Mouse (Mus musculus): ENCODE data around the gene Gngt2. TPM values are rescaled to one million over a fixed set of nuclear protein-coding genes. Genes with fewer than 3 reads are reported as not detected.
A peak's percentile ranks its signal among the peaks of the same experiment; 100 is the strongest.

The Gngt2 gene
- total RNA-seq, 2 experiments from 2014 or later, result 20.5 to 28.1 TPM

DNA sequence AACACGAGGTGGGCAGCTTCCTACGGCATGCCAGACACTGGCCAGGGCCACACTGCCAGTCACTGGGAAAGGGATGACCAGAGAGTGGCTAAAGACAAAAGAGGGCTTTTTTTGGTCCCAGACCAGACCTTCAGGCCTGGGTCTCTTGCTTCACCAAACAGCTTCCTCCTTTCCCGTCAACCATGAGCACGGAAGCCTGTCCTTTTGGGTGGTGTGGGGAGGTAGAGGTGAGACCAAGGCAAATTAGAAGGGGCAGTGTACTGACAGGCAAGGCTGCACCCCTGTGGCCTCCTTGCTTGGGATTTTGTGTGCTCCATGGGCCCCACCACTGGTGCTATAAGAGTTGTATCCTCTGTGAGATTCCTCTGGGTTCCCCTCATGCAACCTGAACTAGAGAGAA is 1.6 kb downstream of the Gngt2 start:
- ATAC-seq (replicated peaks; ENCODE audit: low FRiP score, poor library complexity, severe bottlenecking), result no peak

DNA sequence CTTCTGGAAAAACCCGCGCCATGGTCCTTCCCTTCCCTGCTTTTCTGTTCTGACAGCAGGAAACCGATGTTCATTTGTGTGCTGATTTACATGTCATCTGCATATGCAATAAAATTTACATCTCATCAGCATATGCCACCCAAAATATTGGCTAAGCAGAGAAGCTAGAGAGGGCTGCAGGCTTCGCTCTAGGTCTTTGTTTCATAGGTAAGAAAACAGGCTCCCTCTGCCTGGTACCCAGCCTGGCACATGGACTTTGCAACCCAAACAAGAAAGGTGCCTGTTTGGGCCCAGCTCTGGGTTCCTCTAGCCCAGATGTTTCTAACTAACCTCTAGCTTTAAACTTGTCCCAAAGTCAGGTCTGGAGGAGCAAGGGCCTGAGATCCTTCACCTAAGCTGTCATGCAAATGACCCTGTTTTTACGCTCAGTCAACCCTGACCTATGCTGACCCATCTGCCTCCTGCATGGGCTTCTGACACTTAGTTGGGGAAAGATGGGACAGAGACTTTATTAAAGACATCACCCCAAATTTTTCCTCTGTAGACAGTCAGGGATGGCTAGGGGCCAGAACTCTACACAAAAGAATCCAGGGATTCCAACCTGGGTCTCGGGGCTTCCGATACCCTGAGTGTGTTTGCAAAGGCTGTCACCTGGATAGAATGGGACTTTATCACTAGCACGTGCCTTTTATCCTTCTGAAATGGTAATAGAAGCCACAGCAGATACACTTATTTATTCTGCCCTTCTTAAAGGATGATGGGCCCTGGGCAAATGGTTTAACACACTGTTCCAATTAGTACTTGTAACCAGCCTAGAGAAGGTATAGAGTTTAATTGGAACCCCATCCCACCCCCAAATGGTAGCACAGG is 2.2 kb downstream of the Gngt2 start:
- no peak for ATAC-seq (replicated peaks; ENCODE audit: low FRiP score, poor library complexity, severe bottlenecking)

DNA sequence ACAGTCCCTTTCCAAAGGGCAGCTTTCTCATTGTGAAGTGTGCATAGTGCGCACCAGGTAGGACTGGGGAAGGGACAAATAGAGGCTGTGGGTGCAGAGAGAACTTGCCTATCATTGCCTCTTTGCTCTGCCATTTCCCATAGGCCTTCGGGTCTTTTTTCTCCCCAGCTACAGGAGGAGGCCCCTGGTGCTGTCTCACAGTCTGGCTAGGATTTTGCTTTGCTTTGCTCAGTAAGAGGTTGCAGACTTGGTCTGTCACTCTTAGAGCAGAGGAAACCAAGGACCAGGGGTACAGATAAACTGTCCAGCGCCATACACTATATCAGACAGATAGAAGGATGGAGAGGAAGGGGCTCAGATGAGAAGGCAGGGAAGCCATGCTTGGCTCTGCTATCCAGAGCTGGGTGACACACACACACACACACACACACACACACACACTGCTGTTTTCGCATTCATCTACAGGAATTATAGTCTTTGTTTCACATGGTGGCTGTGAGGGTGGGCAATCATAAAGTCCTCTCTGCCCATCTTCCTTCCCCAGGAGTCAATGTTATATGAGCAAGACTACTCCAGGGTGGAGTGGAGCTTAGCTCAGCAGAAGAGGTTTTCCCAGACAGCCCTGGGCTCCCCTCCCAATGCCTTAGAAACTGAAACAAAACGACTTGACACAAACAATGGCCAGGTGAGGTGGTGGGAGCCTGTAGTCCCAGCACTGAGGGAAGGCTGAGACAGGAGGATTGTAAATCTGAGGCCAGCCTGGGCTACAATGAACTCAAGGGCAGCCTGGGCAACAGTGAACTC is 3.9 kb downstream of the Gngt2 start:
- ATAC-seq (replicated peaks; ENCODE audit: low FRiP score, poor library complexity, severe bottlenecking), result no peak

DNA sequence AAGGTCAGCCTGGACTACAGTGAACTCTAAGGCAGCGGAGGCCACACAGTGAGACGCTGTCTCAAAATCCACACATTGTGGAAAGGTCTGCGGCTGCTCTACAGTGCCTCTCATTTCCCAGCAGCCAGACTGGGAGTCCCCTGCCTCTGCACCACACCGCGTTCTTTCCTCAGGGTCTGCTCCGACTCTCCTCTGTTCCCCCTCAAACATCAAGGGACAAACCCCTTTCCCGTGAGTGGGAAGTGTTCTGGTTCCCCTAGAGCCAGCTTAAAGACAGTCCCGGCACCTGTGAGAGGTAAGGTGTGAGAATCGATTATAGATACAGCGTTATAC is 4.4 kb downstream of the Gngt2 start:
- ATAC-seq (replicated peaks; ENCODE audit: low FRiP score, poor library complexity, severe bottlenecking), result 0 out of 2 replicates have a peak, but pooled peaks have one; percentile 4

DNA sequence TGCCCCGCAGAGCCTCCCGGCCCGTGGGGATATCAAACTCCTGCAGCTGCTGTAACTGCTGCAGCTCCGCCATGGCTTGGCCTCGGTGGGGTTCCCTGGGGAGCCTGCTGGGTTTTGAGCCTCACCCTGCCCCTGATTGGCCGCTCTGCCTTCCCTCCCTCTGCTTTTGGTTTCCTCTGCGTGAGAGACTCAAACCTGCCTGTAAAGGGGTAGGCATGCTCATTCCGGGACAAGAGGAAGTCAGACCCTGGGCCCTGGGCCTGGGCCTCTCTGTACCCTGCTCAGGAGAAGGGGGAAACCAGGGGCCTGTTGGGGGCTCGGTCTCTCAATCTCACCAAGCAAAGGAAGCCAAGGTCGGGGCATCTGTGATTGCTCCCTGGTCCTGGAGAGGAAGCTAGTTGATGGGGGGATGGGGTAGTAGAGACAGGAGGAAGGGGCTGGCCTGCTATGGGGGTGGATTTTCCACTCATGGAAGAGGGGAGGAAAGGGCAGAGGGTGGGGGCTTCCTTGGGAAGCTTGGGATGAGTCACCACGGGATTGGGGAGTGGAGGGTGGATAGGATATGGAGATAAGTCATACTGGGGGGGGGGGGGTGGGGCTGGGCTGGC is 5.2 kb downstream of the Gngt2 start, which contains the start of gene Abi3:
Gene Abi3 (minus strand): TSS at position 403 of the 608 bp plus-strand sequence.
- ATAC-seq (replicated peaks; ENCODE audit: low FRiP score, poor library complexity, severe bottlenecking), result peak; percentile 66

DNA sequence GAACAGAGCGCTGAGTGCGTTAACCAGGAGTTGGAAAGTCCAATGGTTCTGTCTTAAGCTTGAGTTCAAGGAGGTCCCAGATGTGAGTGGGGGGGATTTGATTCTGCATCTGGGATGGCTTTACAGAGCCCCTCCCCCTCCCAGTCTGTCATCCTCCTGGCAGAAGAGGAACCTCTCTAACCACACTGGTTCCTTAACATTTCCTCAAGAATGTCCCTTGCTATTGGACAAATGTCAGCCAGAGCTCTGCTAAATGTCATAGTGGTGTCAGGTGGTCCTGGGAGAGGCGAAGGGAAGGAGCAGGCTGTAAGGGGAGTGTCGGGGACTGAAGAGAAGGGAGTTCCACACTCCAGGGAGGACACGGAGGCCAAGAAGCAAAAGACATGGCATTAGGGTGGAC is 5.9 kb downstream of the Gngt2 start:
- no peak for ATAC-seq (replicated peaks; ENCODE audit: low FRiP score, poor library complexity, severe bottlenecking)

DNA sequence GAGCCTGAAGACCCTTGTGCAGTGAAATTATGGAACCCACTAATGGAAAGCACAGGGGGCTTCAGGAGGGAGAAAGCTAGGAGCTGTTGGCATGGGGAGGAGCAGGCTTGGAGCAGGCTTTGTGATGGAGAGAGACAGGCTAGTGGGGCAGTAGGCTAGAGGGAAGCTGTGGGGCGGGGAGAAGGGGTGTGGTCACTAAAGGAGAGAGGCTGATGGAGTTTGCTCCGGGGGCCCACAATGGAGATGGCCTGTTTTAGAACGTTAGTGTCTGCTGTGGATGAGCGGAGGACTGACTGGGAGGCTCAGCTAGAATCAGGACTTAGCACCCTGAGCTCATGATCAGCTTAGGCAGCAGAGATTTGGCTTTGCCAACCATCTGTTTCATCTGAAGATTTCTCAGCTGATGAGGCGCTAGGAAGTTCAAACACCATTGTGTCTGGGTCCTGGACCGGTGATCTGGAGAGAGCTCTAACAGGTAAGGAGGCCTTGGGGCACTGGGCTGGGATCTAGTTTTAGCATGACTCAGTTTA is 6.5 kb downstream of the Gngt2 start:
- ATAC-seq (replicated peaks; ENCODE audit: low FRiP score, poor library complexity, severe bottlenecking), result no peak

DNA sequence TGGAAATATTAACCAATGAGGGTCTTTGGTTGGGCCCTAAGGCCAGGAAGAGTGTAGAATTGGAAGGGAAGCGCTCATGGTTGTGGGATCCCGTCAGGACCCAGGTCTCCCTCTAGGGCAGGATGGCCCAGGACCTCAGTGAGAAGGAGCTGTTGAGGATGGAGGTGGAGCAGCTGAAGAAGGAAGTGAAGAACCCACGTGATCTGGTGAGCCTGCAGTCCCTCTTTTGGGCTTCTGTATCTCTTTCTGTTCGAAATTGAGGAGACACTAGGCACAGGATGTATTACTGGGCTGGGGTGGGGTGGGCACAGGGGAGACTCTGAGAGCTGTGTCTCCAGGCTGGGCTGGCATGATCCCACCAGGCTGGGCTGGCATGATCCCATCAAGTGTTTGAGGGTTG is 7.9 kb downstream of the Gngt2 start:
- no peak for ATAC-seq (replicated peaks; ENCODE audit: low FRiP score, poor library complexity, severe bottlenecking)

DNA sequence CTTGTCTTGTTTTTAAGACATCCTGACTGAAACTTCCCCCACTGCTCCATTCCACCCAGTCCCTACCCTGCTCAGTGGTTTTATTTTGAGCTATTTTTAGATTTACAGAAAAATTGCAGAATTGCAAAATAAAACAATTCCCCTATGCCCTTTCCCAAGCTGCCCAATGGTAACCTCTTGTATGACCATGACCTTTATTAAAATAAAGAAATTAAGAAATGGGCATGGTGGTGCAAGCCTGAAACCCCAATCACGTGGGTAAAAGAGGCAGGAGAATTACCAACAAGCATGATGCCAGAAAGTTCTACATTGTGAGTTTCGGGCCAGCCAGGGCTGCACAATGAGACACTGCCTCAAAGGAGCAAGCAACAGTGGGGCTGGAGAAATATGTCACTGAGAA is 13.9 kb downstream of the Gngt2 start:
- no peak for ATAC-seq (replicated peaks; ENCODE audit: low FRiP score, poor library complexity, severe bottlenecking)

DNA sequence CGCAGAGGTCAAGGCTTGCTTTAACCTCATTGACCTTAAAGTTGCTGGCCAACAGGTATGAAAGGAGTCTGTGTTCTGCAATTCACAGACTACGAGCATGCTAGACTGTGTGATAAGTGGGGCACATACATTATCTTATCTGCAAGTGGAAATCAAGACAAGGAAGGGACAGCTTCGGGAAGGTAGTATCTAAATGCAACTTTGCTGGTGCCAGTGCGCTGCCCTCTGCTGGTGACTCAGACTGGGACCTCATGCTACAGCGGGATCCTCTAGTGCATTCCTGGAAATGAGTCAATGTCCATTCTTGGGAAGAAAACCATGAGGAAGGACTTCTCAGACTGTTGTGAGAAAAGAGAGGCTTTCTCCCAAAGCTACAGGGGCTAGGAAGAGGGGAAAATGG is 16.7 kb downstream of the Gngt2 start:
- no peak for ATAC-seq (replicated peaks; ENCODE audit: low FRiP score, poor library complexity, severe bottlenecking)

DNA sequence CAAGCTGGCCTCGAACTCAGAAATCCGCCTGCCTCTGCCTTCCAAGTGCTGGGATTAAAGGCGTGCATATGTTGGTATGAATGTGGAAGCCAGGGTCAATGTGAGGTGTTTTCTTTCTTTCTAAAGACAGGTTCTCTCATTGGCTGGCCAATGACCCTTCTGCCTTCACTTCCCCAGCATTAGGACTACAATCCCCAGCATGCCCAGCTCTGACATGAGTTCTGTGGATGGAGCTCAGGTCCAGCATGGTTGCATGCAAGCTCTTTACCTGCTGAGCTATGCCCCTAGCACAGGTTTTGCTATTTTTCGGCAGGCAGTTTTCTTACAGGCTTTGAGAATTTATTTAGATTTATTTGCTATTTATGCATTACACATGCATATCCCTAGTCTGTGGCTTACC is 20.3 kb downstream of the Gngt2 start:
- ATAC-seq (replicated peaks; ENCODE audit: low FRiP score, poor library complexity, severe bottlenecking), result no peak

DNA sequence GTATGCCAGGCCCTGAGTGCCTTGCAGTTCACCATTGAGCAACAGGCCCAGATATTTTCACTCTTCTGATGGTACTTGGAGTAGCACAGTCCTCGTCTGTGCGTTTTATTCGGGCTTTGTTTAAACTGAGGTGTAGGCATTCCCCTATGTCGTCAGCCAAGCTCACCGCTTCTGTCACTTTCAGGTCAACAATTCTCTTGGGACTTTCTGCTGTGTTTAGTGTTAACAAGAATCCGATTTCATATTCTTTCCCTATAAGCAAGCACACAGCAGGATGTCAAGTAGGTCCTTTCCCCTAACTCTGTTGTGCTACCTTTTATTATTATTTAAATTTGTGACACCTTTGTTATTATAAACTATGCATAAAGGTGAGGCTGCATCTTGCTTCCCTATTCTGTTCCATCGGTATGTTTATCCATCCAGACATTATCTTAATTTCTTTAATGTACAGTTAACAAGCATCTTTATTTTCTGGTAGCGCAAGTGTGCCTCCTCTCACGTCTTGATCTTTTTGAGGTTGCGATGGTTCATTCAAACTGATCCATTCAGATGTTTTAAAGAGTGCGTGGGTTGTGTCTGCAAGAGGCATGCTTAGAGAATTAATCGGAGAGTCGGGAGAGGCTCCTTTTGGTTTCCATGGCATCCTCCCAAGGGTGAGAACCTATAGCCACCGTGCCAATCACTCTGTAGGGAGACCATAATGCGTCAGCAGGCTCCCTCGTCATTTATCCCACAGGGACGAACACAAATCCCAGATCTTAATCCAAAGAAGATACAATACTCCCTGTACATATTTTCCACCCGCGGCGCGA is 20.9 kb downstream of the Gngt2 start:
- ATAC-seq (replicated peaks; ENCODE audit: low FRiP score, poor library complexity, severe bottlenecking), result peak; percentile 20

DNA sequence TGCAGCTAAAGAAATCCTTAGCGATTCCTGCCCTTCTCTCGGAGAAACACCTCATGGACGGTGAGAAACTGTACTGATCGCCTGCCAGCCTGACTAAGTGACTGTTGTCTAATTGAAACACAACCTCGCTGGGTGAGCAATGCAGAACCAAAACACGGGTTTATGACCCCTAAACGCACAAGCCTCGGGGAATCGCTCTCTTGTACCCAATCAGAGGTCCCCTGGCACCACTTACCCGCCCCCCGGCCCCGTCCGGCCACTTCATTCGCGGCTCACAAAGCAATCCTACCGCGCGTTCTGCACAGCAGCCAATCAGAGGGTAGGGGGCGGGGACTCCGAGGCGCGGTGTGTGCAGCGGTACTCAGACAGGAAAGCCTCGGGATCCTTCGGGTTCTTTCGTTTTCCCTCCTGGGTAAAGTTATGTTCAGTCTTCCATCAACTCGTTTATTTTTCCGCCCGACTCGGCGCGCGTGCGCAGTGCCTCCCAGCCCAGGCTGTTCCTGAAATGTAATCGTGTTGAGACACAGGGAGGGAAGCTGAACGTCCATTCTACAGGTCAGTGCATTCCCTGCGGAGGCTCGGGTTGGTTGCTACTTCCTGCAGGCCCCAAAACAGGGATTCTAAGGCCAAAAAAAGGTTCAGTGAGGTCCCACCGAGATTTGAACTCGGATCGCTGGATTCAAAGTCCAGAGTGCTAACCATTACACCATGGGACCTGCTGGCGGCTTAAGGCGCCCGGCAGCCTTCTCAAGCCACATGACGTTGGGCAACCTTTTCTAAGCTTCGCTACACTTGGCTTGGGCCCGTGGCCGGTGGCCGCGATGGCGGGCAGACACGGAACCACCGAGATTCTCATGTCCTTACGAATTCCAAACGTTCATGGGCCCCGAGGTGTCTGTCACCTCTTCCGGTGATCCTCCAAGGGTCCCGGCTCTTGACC is 21.8 kb downstream of the Gngt2 start:
- ATAC-seq (replicated peaks; ENCODE audit: low FRiP score, poor library complexity, severe bottlenecking), result peak; percentile 88

DNA sequence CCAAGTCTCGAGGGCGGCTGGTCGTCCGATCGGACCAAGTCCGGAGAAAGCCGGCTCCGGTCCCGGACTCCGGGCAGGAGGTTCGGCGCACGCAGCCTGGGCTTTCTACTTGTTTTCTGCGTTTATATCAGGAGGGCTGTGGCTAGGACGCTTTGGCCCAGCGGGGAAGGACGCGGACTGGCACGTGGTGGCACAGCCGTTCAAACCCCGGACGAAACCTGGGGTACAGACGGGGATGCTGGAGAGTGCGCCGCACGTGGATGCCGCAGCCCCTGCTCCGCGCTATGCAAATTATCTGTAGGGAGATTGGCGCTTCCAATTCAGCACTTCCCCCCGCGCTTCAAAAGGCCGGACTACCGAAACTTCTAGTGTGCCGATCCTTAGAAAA is 22.4 kb downstream of the Gngt2 start:
- ATAC-seq (replicated peaks; ENCODE audit: low FRiP score, poor library complexity, severe bottlenecking), result peak; percentile 58

DNA sequence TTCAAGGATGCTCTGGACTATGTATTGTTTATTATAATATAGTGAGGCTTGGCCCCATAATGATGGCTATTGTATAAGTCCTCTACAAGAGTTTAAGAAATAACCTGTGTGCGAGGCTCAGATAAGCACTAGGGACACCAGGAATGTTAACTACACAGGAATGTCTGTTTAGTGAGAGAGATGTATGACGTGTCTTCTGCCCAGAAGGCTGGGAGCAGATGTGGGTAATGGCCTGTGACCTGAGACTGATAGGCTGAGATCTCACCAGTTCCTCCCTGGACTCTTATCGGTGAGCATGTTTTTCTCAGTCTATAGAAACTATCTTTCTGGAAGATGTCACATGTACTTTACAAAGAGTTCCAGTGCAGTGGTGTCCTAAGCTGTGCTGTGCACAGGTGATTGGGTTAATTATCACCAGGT is 23.1 kb downstream of the Gngt2 start:
- peak; percentile 47 for ATAC-seq (replicated peaks; ENCODE audit: low FRiP score, poor library complexity, severe bottlenecking)

DNA sequence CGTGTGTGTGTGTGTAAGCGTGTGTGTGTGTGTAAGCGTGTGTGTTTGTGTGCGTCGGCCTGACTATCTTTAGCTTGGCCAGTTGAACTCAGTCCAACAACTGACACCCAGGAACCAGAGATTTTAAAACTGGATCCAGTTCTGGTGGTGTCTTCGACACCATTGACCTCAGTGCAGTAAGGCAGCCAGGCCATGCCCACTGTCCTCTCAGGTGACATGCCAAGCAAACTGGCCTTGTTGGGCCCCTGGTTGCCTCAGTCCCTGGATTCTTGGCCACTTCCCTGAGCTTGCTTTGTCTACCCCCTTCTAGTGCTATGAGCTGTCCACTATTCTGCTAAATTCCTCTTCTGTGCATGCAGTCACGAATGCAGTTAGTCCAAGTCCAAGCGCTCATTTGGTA is 24.4 kb downstream of the Gngt2 start:
- no peak for ATAC-seq (replicated peaks; ENCODE audit: low FRiP score, poor library complexity, severe bottlenecking)

DNA sequence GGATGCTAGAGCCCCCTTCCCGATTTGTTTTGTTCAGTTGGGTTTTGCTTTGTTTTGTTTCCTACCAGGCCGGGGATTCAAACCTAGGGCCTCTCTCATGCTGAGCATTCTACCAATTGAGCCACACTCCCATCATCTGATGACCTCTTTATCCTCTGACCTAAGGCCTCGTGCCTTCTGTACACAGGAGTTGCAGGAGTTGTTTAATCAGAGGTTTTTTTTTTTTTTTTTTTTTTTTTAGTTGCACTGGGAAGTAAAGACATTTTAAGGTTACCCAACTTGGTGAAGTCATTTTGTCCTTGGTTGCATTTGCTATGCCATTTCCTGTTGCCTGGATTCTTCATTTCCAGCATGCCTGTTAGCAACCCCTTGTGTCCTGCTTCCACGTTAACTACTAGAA is 32.4 kb downstream of the Gngt2 start:
- ATAC-seq (replicated peaks; ENCODE audit: low FRiP score, poor library complexity, severe bottlenecking), result no peak

DNA sequence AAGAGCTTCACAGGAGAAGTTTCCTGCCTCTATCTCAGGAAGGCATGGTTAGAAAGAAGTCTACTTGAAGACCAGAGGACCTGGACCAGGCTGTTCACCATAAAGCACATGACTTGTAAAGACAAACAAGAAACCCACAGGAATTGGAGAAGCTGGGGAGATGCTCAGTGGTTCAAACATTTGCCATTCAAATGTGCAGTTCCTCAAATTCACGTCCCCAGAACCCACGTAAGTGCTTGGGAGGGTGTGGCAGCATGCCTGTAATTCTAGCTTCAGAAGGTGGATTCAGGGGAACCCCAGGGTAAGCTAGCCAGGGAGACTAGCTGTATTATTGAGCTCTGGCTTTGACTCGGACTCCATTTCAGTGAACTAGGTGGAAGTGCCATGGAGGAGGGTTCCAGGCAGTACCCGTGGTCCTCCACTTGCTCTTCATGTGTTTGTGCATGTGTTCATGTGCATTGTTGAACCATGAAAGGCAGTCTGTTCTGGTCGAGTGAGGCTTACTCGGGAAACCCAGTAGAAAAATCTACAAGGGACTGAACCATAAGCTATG is 33.0 kb downstream of the Gngt2 start:
- no peak for ATAC-seq (replicated peaks; ENCODE audit: low FRiP score, poor library complexity, severe bottlenecking)
